ENCODE assay signal across 8 mouse cellular contexts in the genomic region with DNA sequence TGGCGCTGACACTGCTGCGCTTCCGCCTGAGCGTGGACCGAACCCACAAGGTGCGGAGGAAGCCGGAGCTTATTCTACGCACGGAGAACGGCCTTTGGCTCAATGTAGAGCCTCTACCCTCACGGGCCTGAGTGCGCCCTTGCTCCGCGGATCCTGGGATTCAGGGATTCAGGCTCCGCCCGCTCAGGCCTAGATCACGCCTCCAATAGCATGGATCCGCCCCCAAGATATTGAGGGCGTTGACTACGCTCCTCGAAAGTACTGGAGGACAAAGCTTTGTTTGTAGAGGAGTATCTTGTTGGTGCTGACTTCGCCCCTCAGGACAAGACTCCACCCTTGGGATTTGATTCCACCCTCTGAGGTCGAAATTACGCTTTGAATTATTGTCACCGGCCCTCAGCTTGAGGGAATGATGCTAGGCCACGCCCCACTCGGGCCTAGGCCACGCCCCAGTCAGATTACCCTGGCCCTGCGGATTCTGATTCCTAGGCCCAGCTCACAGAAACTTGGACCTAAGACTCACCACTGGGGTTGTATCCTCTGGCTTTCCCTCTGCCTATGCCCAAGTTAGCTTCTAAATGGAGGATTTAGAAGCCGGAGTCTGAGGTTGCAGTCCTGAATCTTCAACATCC. TPM values are rescaled to one million over a fixed set of nuclear protein-coding genes. Genes with fewer than 3 reads are reported as not detected.
DNase-seq lines count a peak whose midpoint lies in the region; ATAC-seq and TF ChIP-seq lines count a peak whose summit lies in the region.

No protein-coding gene starts in this region.

- peak; percentile 15 to 18 for DNase-seq in cerebellum, adult 2 months
- no peak for DNase-seq in cerebellum, adult 8-10 months
- DNase-seq in embryonic facial prominence, embryonic 10.5 days (ENCODE audit: low spot score): peak; percentile 59
- DNase-seq in lung, postnatal 14 days: peak; percentile 32
- no peak for DNase-seq in natural killer cell, adult 2 months (ENCODE audit: low spot score in 2 of 2)

- no peaks in the 10 kb centered on the region for H3K27me3 ChIP-seq in cerebellum, adult 2 months (ENCODE audit: control insufficient read depth, insufficient read depth, low read length)
- peaks cover 36% of the 10 kb centered on the region for H3K27me3 ChIP-seq in embryonic facial prominence, embryonic 10.5 days (replicated peaks; ENCODE audit: low read depth, poor library complexity, severe bottlenecking)
- H3K27me3 ChIP-seq in heart, embryonic 13.5 days (replicated peaks): peaks cover 25% of the 10 kb centered on the region
- 0 out of 2 replicates have a peak, but pooled peaks cover 4% of the 10 kb centered on the region for H3K27me3 ChIP-seq in kidney, embryonic 15.5 days
- no peaks in the 10 kb centered on the region for H3K27me3 ChIP-seq in small intestine, adult 2 months (ENCODE audit: control insufficient read depth, insufficient read depth, low read length)

- 19% methylated on average over 30 of the region's 30 CpGs for WGBS in cerebellum, adult 2 months
- WGBS in embryonic facial prominence, embryonic 10.5 days: 5% methylated on average over 30 of the region's 30 CpGs
- WGBS in heart, embryonic 13.5 days: 7% methylated on average over 30 of the region's 30 CpGs
- 11% methylated on average over 30 of the region's 30 CpGs for WGBS in kidney, embryonic 15.5 days
- whole genome bisulfite sequencing in small intestine, adult 2 months: 6% methylated on average over 30 of the region's 30 CpGs

- no peak overlapping the region for H3K27ac ChIP-seq in cerebellum, adult 2 months (ENCODE audit: insufficient read depth, low read length)
- H3K27ac ChIP-seq in embryonic facial prominence, embryonic 10.5 days (replicated peaks): no peak overlapping the region; the same call in none of the 2 replicates
- no peak overlapping the region for H3K27ac ChIP-seq in heart, embryonic 13.5 days (replicated peaks)
- H3K27ac ChIP-seq in kidney, embryonic 15.5 days: no peak overlapping the region
- no peak overlapping the region for H3K27ac ChIP-seq in small intestine, adult 2 months (ENCODE audit: insufficient read depth, low read depth, low read length)

- peak overlapping the region; percentile 64 for H3K4me2 ChIP-seq in heart, embryonic 13.5 days
- peak overlapping the region; percentile 70 for H3K4me2 ChIP-seq in kidney, embryonic 15.5 days

- H3K9me3 ChIP-seq in embryonic facial prominence, embryonic 10.5 days: peaks cover 13% of the 10 kb centered on the region; the same call in 1 of the 2 replicates
- H3K9me3 ChIP-seq in heart, embryonic 13.5 days: no peaks in the 10 kb centered on the region
- no peaks in the 10 kb centered on the region; the same call in 1 of the 2 replicates for H3K9me3 ChIP-seq in kidney, embryonic 15.5 days (replicated peaks)

- TF ChIP-seq POLR2A in cerebellum, adult 2 months (IDR thresholded peaks at IDR 0.05; ENCODE audit: borderline replicate concordance, insufficient read depth, low read length): no peak
- peak; percentile 36; the same call in 1 of the 2 replicates for TF ChIP-seq POLR2A in small intestine, adult 2 months (IDR thresholded peaks at IDR 0.05; ENCODE audit: low read depth, low read length)

- TF ChIP-seq CTCF in cerebellum, adult 2 months (IDR thresholded peaks at IDR 0.05; ENCODE audit: borderline replicate concordance, insufficient read depth, low read depth, low read length): no peak
- TF ChIP-seq CTCF in small intestine, adult 2 months (IDR thresholded peaks at IDR 0.05; ENCODE audit: extremely low read depth, insufficient read length, insufficient replicate concordance, low read depth, low read length): no peak

- H3K9ac ChIP-seq in heart, embryonic 13.5 days: peak overlapping the region; percentile 54
- no peak overlapping the region for H3K9ac ChIP-seq in kidney, embryonic 15.5 days

- peak overlapping the region; percentile 2 for H3K4me3 ChIP-seq in cerebellum, adult 2 months (replicated peaks; ENCODE audit: insufficient read depth, low read depth, low read length)
- peak overlapping the region; percentile 54 for H3K4me3 ChIP-seq in embryonic facial prominence, embryonic 10.5 days
- H3K4me3 ChIP-seq in heart, embryonic 13.5 days: peak overlapping the region; percentile 42
- peak overlapping the region; percentile 42 for H3K4me3 ChIP-seq in kidney, embryonic 15.5 days (replicated peaks)
- H3K4me3 ChIP-seq in small intestine, adult 2 months (ENCODE audit: low read depth, low read length): peak overlapping the region; percentile 58

- H3K4me1 ChIP-seq in cerebellum, adult 2 months (ENCODE audit: control insufficient read depth, insufficient read depth, low read length): no peaks in the 10 kb centered on the region
- H3K4me1 ChIP-seq in embryonic facial prominence, embryonic 10.5 days: peaks cover 6% of the 10 kb centered on the region
- peaks cover 6% of the 10 kb centered on the region for H3K4me1 ChIP-seq in heart, embryonic 13.5 days
- H3K4me1 ChIP-seq in kidney, embryonic 15.5 days: peaks cover 11% of the 10 kb centered on the region
- peaks cover 4% of the 10 kb centered on the region; the same call in 1 of the 2 replicates for H3K4me1 ChIP-seq in small intestine, adult 2 months (ENCODE audit: control insufficient read depth, insufficient read depth, insufficient read length, low read length)

- H3K36me3 ChIP-seq in embryonic facial prominence, embryonic 10.5 days (replicated peaks): no peaks in the 10 kb centered on the region
- no peaks in the 10 kb centered on the region for H3K36me3 ChIP-seq in heart, embryonic 13.5 days
- H3K36me3 ChIP-seq in kidney, embryonic 15.5 days: no peaks in the 10 kb centered on the region
- no peaks in the 10 kb centered on the region for H3K36me3 ChIP-seq in small intestine, adult 2 months (ENCODE audit: control insufficient read depth, insufficient read depth, low read length)

- no peak for ATAC-seq in heart, embryonic 13.5 days (ENCODE audit: extremely low read depth, insufficient number of reproducible peaks, low FRiP score, low TSS enrichment)
- ATAC-seq in kidney, embryonic 15.5 days (replicated peaks; ENCODE audit: low FRiP score): peak; percentile 83

RNA-seq across cellular contexts. Expression of a gene that starts 13.4 kb away (rescaled TPM):
- polyA plus RNA-seq in cerebellum, adult 2 months (2012; rRNA removed): 6.8 and 7.8 TPM in 2 replicates
- 7.6 and 8.9 TPM in 2 replicates for polyA plus RNA-seq in embryonic facial prominence, embryonic 10.5 days (2016; fragmentation: Nextera tagmentation; extraction: Ambion mirVana)
- 6.4 and 7.5 TPM in 2 replicates for polyA plus RNA-seq in heart, embryonic 13.5 days (2015; fragmentation: Nextera tagmentation; extraction: Ambion mirVana)
- polyA plus RNA-seq in kidney, embryonic 15.5 days (2015; fragmentation: Nextera tagmentation; extraction: Ambion mirVana): 8.4 and 9.3 TPM in 2 replicates
- 2.3 and 2.5 TPM in 2 replicates for polyA plus RNA-seq in small intestine, adult 2 months (2012; rRNA removed)

RNA-seq across cellular contexts. Expression of a gene that starts 39.9 kb away (rescaled TPM):
- polyA plus RNA-seq in cerebellum, adult 2 months (2012; rRNA removed): 0.18 TPM in 1 of 2 replicates, not detected in the other
- polyA plus RNA-seq in embryonic facial prominence, embryonic 10.5 days (2016; fragmentation: Nextera tagmentation; extraction: Ambion mirVana): 0.44 and 0.63 TPM in 2 replicates
- 0.15 and 0.38 TPM in 2 replicates for polyA plus RNA-seq in heart, embryonic 13.5 days (2015; fragmentation: Nextera tagmentation; extraction: Ambion mirVana)
- polyA plus RNA-seq in kidney, embryonic 15.5 days (2015; fragmentation: Nextera tagmentation; extraction: Ambion mirVana): 0.55 and 0.66 TPM in 2 replicates
- 0.65 and 1.0 TPM in 2 replicates for polyA plus RNA-seq in small intestine, adult 2 months (2012; rRNA removed)

RNA-seq across cellular contexts. Expression of a gene that starts 43.9 kb away (rescaled TPM):
- 21.8 and 24.6 TPM in 2 replicates for polyA plus RNA-seq in cerebellum, adult 2 months (2012; rRNA removed)
- 14.0 and 17.0 TPM in 2 replicates for polyA plus RNA-seq in embryonic facial prominence, embryonic 10.5 days (2016; fragmentation: Nextera tagmentation; extraction: Ambion mirVana)
- 17.0 and 18.6 TPM in 2 replicates for polyA plus RNA-seq in heart, embryonic 13.5 days (2015; fragmentation: Nextera tagmentation; extraction: Ambion mirVana)
- polyA plus RNA-seq in kidney, embryonic 15.5 days (2015; fragmentation: Nextera tagmentation; extraction: Ambion mirVana): 20.9 and 21.7 TPM in 2 replicates
- 69.4 and 140 TPM in 2 replicates for polyA plus RNA-seq in small intestine, adult 2 months (2012; rRNA removed)

Comparison
In these comparisons a context has a peak if more than half of its experiments do, and no peak if none do; other contexts are left out.
1. DNase-seq: peak in cerebellum, adult 2 months (2 of 2), embryonic facial prominence, embryonic 10.5 days (single experiment) and lung, postnatal 14 days (single experiment); none in cerebellum, adult 8-10 months (single experiment) and natural killer cell, adult 2 months (0 of 2).
2. H3K4me3 ChIP-seq: peak in every context shown above with its lines; median percentile 58 in small intestine, adult 2 months; 54 in embryonic facial prominence, embryonic 10.5 days; 42 in heart, embryonic 13.5 days; 42 in kidney, embryonic 15.5 days; 2 in cerebellum, adult 2 months.